Mouse (Mus musculus) forebrain, embryonic 11.5 days (tissue): ENCODE results near the gene Setdb1. TPM values are rescaled to one million over a fixed set of nuclear protein-coding genes. Genes with fewer than 3 reads are reported as not detected.

Source experiments
- ATAC-seq: fragments of 200-750 bp; cut with Nextera tagmentation; replicated peaks from 2 replicates; pipeline ENCODE4 v1.8.0; 2017; ENCODE audit warnings: moderate TSS enrichment; ENCODE audit not compliant: low FRiP score
- DNase-seq: peaks from one replicate; pipeline ENCODE4 v3.0.0-alpha.2; 2017; ENCODE audit warnings: low spot score
- H3K27ac ChIP-seq: fragments of 300-500 bp; sonication (generic); 2 replicates; pipeline ENCODE4 v1.5.1; 2014; ENCODE audit warnings: low read depth, low read length
- H3K27me3 ChIP-seq: fragments of 300-500 bp; sonication (generic); 2 replicates; pipeline ENCODE4 v1.6.1; 2014; ENCODE audit warnings: mild to moderate bottlenecking, low read length, mixed read lengths; ENCODE audit not compliant: control insufficient read depth, insufficient read depth
- H3K36me3 ChIP-seq: fragments of 300-500 bp; sonication (generic); 2 replicates; pipeline ENCODE4 v1.6.1; 2014; ENCODE audit warnings: mild to moderate bottlenecking, low read length, moderate library complexity, mixed read lengths; ENCODE audit not compliant: control insufficient read depth, insufficient read depth
- H3K4me1 ChIP-seq: fragments of 300-500 bp; sonication (generic); replicated peaks from 2 replicates; pipeline ENCODE4 v1.6.1; 2014; ENCODE audit warnings: low read length, mixed read lengths; ENCODE audit not compliant: control insufficient read depth, insufficient read depth
- H3K4me2 ChIP-seq: fragments of 300-500 bp; sonication (generic); 2 replicates; pipeline ENCODE4 v1.6.1; 2014; ENCODE audit warnings: low read depth, mild to moderate bottlenecking, low read length, moderate library complexity, mixed read lengths; ENCODE audit not compliant: severe bottlenecking
- H3K4me3 ChIP-seq: fragments of 300-500 bp; sonication (generic); 2 replicates; pipeline ENCODE4 v1.5.1; 2014; ENCODE audit warnings: low read depth, low read length
- H3K9ac ChIP-seq: fragments of 300-500 bp; sonication (generic); 2 replicates; pipeline ENCODE4 v1.6.1; 2014; ENCODE audit warnings: low read length
- H3K9me3 ChIP-seq: fragments of 300-500 bp; sonication (generic); 2 replicates; pipeline ENCODE4 v1.6.1; 2016; ENCODE audit warnings: low read length, mixed read lengths; ENCODE audit not compliant: control insufficient read depth
- WGBS: fragments of 180-500 bp; shearing (Covaris S2); extraction: QIAGEN DNeasy Blood & Tissue Kit; methylation state at CpG from one replicate; pipeline ENCODE4 v1.1.7; 2014; 5-methylcytosine and 5-hydroxymethylcytosine counted together
- polyA plus RNA-seq: library from polyadenylated mRNA; unstranded; fragments of >200 nt; fragmentation: Nextera tagmentation; extraction: Ambion mirVana; gene quantifications from 2 replicates; pipeline ENCODE4 v1.2.1, GENCODE M21; 2014

The Setdb1 gene
- polyA plus RNA-seq, 1 experiment from 2014 or later: 76.7 TPM

- no peak overlapping the region for H3K4me3 ChIP-seq
- H3K9me3 ChIP-seq: no peaks in the 10 kb centered on the region
- H3K4me2 ChIP-seq: no peak overlapping the region
- H3K9ac ChIP-seq: no peak overlapping the region
- WGBS: 73% methylated on average over 3 of the region's 3 CpGs
- H3K36me3 ChIP-seq: no peaks in the 10 kb centered on the region
- DNase-seq (no peak), ATAC-seq (no peak)
- no peak overlapping the region for H3K27ac ChIP-seq
- H3K27me3 ChIP-seq: no peaks in the 10 kb centered on the region
- H3K4me1 ChIP-seq: 0 out of 2 replicates have a peak, but pooled peaks cover 3% of the 10 kb centered on the region
Measured at GRCm38 (mm10) chr3:95310496-95310895, 46.5 kb downstream of the Setdb1 start.

- Histone ChIP-seq H3K4me2 (no peak within 1 kb of the TSS), H3K4me1 (no peaks in the 10 kb centered on the region), H3K36me3 (no peaks in the 10 kb centered on the region), H3K27me3 (no peaks in the 10 kb centered on the region), H3K4me3 (no peak within 1 kb of the TSS), H3K9ac (no peak within 1 kb of the TSS), H3K9me3 (no peaks in the 10 kb centered on the region), H3K27ac (no peak within 1 kb of the TSS)
- no peak for DNase-seq
- 76% methylated on average over 7 of the region's 7 CpGs for WGBS
- ATAC-seq: no peak
Measured at GRCm38 (mm10) chr3:95307100-95307499, 49.9 kb downstream of the Setdb1 start, which contains the start of gene Anxa9. TSS of gene Anxa9 (minus strand) at chr3:95307176.

GRCm38 (mm10) chr3:95306244-95306643 is 50.8 kb downstream of the Setdb1 start:
- ATAC-seq (no peak), DNase-seq (no peak)
- Histone ChIP-seq H3K4me3 (no peak overlapping the region), H3K36me3 (no peaks in the 10 kb centered on the region), H3K9ac (no peak overlapping the region), H3K9me3 (no peaks in the 10 kb centered on the region), H3K4me1 (no peaks in the 10 kb centered on the region), H3K27me3 (no peaks in the 10 kb centered on the region), H3K4me2 (no peak overlapping the region), H3K27ac (no peak overlapping the region)
- WGBS: 88% methylated on average over 4 of the region's 4 CpGs

- no peak overlapping the region for H3K9ac ChIP-seq
- H3K4me2 ChIP-seq: no peak overlapping the region
- no peak overlapping the region for H3K27ac ChIP-seq
- no peak overlapping the region for H3K4me3 ChIP-seq
- H3K9me3 ChIP-seq: no peaks in the 10 kb centered on the region
- DNase-seq (no peak), ATAC-seq (no peak)
- no peaks in the 10 kb centered on the region for H3K4me1 ChIP-seq
- no peaks in the 10 kb centered on the region for H3K27me3 ChIP-seq
- no peaks in the 10 kb centered on the region for H3K36me3 ChIP-seq
- 85% methylated on average over 3 of the region's 3 CpGs for WGBS
Measured at GRCm38 (mm10) chr3:95301204-95301796, 55.7 kb downstream of the Setdb1 start.

GRCm38 (mm10) chr3:95298018-95298417 is 59.0 kb downstream of the Setdb1 start:
- no peaks in the 10 kb centered on the region; the same call in 1 of the 2 replicates for H3K36me3 ChIP-seq
- WGBS: 92% methylated on average over 7 of the region's 7 CpGs

GRCm38 (mm10) chr3:95296103-95296469 is 60.9 kb downstream of the Setdb1 start:
- Histone ChIP-seq H3K27ac (no peak overlapping the region), H3K27me3 (no peaks in the 10 kb centered on the region), H3K36me3 (no peaks in the 10 kb centered on the region; the same call in 1 of the 2 replicates), H3K9me3 (no peaks in the 10 kb centered on the region), H3K9ac (no peak overlapping the region), H3K4me2 (no peak overlapping the region), H3K4me3 (no peak overlapping the region), H3K4me1 (no peaks in the 10 kb centered on the region)
- 11% methylated on average over 5 of the region's 5 CpGs for WGBS
- DNase-seq (peak; percentile 67), ATAC-seq (no peak)

More at GRCm38 (mm10) chr3:95298018-95298417, 59.0 kb downstream of the Setdb1 start:
- H3K4me3 ChIP-seq: no peak overlapping the region
- no peak overlapping the region for H3K9ac ChIP-seq
- DNase-seq (no peak), ATAC-seq (no peak)
- no peaks in the 10 kb centered on the region for H3K27me3 ChIP-seq
- no peaks in the 10 kb centered on the region for H3K9me3 ChIP-seq
- no peak overlapping the region for H3K27ac ChIP-seq
- H3K4me2 ChIP-seq: no peak overlapping the region
- no peaks in the 10 kb centered on the region for H3K4me1 ChIP-seq

- 85% methylated on average over 11 of the region's 11 CpGs for WGBS
Measured at GRCm38 (mm10) chr3:95295321-95296102, 61.5 kb downstream of the Setdb1 start.

GRCm38 (mm10) chr3:95294718-95295117 is 62.3 kb downstream of the Setdb1 start:
- no peak for ATAC-seq
- no peak overlapping the region for H3K9ac ChIP-seq
- 87% methylated on average over 5 of the region's 5 CpGs for WGBS
- H3K4me2 ChIP-seq: no peak overlapping the region
- H3K9me3 ChIP-seq: no peaks in the 10 kb centered on the region
- DNase-seq: no peak
- no peak overlapping the region for H3K27ac ChIP-seq
- H3K27me3 ChIP-seq: no peaks in the 10 kb centered on the region
- no peak overlapping the region for H3K4me3 ChIP-seq
- H3K4me1 ChIP-seq: no peaks in the 10 kb centered on the region
- H3K36me3 ChIP-seq: no peaks in the 10 kb centered on the region; the same call in 1 of the 2 replicates

More at GRCm38 (mm10) chr3:95295321-95296102, 61.5 kb downstream of the Setdb1 start:
- Histone ChIP-seq H3K4me2 (no peak overlapping the region), H3K36me3 (no peaks in the 10 kb centered on the region; the same call in 1 of the 2 replicates), H3K9me3 (no peaks in the 10 kb centered on the region), H3K27ac (no peak overlapping the region), H3K4me3 (no peak overlapping the region), H3K4me1 (no peaks in the 10 kb centered on the region), H3K9ac (no peak overlapping the region), H3K27me3 (no peaks in the 10 kb centered on the region)
- ATAC-seq (no peak; the same call in 1 of the 2 replicates), DNase-seq (no peak)
